Mouse (Mus musculus): ENCODE data around the gene Hic1.

GRCm38 (mm10) chr11:75166861-75167642, 2.3 kb downstream of the Hic1 start:
- TF ChIP-seq FOSL1 (IDR thresholded peaks at IDR 0.05; ENCODE audit: insufficient read depth, low read length, poor library complexity, severe bottlenecking) (no peak), MAX (IDR thresholded peaks at IDR 0.05) (no peak), CTCF (IDR thresholded peaks at IDR 0.05; ENCODE audit: control insufficient read depth, insufficient read depth, insufficient read length) (no peak), CEBPB (IDR thresholded peaks at IDR 0.05; ENCODE audit: low read depth) (no peak)

Data from C2C12 (cell line).